Mouse (Mus musculus): ENCODE measurements around the gene Klf2.

Klf2 gene

GRCm38 (mm10) chr8:72333429-72334143 lies 14.8 kb downstream of the Klf2 start:
- in situ Hi-C loops (cut with MboI, MseI) = no loop called here

GRCm38 (mm10) chr8:72334144-72334641 lies 15.4 kb downstream of the Klf2 start:
- in situ Hi-C loops (cut with MboI, MseI) = no loop called here

- in situ Hi-C loops (cut with MboI, MseI) = no loop called here
These were observed 17.4 kb downstream of the Klf2 start for GRCm38 (mm10) chr8:72336273-72336672.

GRCm38 (mm10) chr8:72337034-72337433 lies 18.2 kb downstream of the Klf2 start:
- in situ Hi-C loops (cut with MboI, MseI) = no loop called here

- in situ Hi-C loops (cut with MboI, MseI) = no loop called here
These were observed 23.9 kb downstream of the Klf2 start for GRCm38 (mm10) chr8:72342556-72343300.

- in situ Hi-C loops (cut with MboI, MseI) = no loop called here
These were observed 24.9 kb downstream of the Klf2 start for GRCm38 (mm10) chr8:72343725-72344124.

- in situ Hi-C loops (cut with MboI, MseI) = no loop called here
These were observed 28.7 kb downstream of the Klf2 start for GRCm38 (mm10) chr8:72347553-72347952.

GRCm38 (mm10) chr8:72348114-72348513 lies 29.3 kb downstream of the Klf2 start:
- in situ Hi-C loops (cut with MboI, MseI) = no loop called here

GRCm38 (mm10) chr8:72348956-72349355 lies 30.1 kb downstream of the Klf2 start:
- in situ Hi-C loops (cut with MboI, MseI) = no loop called here

GRCm38 (mm10) chr8:72349838-72350237 lies 31.0 kb downstream of the Klf2 start:
- in situ Hi-C loops (cut with MboI, MseI) = no loop called here

- in situ Hi-C loops (cut with MboI, MseI) = no loop called here
These were observed 31.9 kb downstream of the Klf2 start for GRCm38 (mm10) chr8:72350727-72351126.

- in situ Hi-C loops (cut with MboI, MseI) = no loop called here
These were observed 32.7 kb downstream of the Klf2 start for GRCm38 (mm10) chr8:72351405-72352005.

- in situ Hi-C loops (cut with MboI, MseI) = no loop called here
These were observed 34.3 kb downstream of the Klf2 start for GRCm38 (mm10) chr8:72352951-72353699.

- in situ Hi-C loops (cut with MboI, MseI) = no loop called here
These were observed 34.8 kb downstream of the Klf2 start for GRCm38 (mm10) chr8:72353700-72354045.

GRCm38 (mm10) chr8:72354272-72354671 lies 35.4 kb downstream of the Klf2 start:
- in situ Hi-C loops (cut with MboI, MseI) = no loop called here

GRCm38 (mm10) chr8:72356593-72356992 lies 37.8 kb downstream of the Klf2 start:
- in situ Hi-C loops (cut with MboI, MseI) = no loop called here

- in situ Hi-C loops (cut with MboI, MseI) = no loop called here
These were observed 41.3 kb downstream of the Klf2 start for GRCm38 (mm10) chr8:72360162-72360561.

GRCm38 (mm10) chr8:72362754-72363153 lies 43.9 kb downstream of the Klf2 start:
- in situ Hi-C loops (cut with MboI, MseI) = no loop called here

GRCm38 (mm10) chr8:72363457-72363856 lies 44.6 kb downstream of the Klf2 start:
- in situ Hi-C loops (cut with MboI, MseI) = no loop called here

GRCm38 (mm10) chr8:72365016-72365415 lies 46.2 kb downstream of the Klf2 start:
- in situ Hi-C loops (cut with MboI, MseI) = loop anchor here (5.0 kb wide), 1 partner anchor 98 kb away; no protein-coding TSS in a partner anchor

- in situ Hi-C loops (cut with MboI, MseI) = loop anchor here (5.0 kb wide), 1 partner anchor 99 kb away; no protein-coding TSS in a partner anchor
These were observed 47.0 kb downstream of the Klf2 start for GRCm38 (mm10) chr8:72365826-72366225.

GRCm38 (mm10) chr8:72366435-72366834 lies 47.6 kb downstream of the Klf2 start:
- in situ Hi-C loops (cut with MboI, MseI) = loop anchor here (5.0 kb wide), 1 partner anchor 99 kb away; no protein-coding TSS in a partner anchor

Measured in T-helper 2 cell (primary cell).